Mouse (Mus musculus): ENCODE measurements at regions not wholly inside any gene's neighbourhood (a gene's known extent, or its start where the extent isn't known, plus 50 kb on each side); places are given as distances from the start of the nearest gene placed in this dataset.
A peak's percentile ranks its signal among the peaks of the same experiment; 100 is the strongest.

DNA sequence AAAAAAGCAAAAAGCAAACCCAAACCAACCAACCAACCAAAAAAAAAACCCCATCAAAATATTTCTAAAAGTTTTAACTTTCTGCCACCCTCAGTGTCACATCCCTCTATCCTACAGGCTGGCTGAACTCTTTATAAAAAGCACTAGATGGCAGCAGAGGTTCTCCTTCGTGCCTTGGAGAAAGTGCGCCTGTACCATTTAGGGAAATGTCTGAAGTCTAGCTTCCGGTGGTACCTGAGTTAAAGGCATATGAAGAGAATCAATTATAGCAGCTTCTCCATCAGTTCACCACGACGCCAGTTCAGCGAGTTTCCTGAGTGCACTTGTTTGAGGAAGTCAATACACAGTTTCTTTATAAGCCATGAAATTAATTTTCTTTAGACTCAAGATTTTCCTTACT lies 130.0 kb upstream of the Zc3h12c start:
- DNase-seq (ENCODE audit: low spot score) = no peak

DNA sequence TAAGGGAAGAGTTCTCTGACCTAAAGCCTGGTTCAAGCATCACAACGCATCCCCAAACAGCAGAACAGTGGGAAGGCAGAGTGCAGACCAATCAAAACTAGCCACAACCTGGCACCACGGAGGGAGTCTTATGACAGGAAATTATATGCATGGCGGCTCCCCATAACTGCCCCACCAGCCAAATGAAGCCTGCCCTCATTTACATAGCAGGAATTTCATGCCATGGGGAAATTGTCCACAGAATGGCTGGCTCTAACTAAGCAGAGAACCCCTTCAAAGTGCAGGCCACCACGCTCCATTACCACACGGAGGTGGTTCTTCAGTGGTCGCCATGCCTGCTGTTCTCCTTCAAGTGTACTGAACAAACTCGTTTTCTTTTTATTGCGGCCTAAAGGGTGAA lies 126.3 kb upstream of the Zc3h12c start:
- no peak for DNase-seq (ENCODE audit: low spot score)

DNA sequence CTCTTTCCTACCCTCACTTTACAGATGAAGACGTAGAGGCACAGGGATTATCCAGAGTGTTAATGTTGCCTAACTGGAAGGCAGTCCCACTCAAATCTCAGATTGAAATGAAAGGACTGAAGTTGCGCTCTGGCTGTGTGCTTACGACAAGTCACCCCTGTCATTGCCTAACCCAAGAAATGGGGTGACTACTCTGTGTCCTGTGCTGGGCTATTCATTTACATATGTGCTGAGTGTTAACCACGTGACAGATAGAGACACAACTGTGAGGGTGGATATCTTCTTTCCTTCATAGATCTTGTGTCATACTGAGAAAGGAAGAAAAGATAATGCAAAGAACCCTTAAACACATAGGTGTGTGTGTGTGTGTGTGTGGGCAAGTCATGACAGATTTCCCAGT lies 120.7 kb upstream of the Zc3h12c start:
- no peak for DNase-seq (ENCODE audit: low spot score)

DNA sequence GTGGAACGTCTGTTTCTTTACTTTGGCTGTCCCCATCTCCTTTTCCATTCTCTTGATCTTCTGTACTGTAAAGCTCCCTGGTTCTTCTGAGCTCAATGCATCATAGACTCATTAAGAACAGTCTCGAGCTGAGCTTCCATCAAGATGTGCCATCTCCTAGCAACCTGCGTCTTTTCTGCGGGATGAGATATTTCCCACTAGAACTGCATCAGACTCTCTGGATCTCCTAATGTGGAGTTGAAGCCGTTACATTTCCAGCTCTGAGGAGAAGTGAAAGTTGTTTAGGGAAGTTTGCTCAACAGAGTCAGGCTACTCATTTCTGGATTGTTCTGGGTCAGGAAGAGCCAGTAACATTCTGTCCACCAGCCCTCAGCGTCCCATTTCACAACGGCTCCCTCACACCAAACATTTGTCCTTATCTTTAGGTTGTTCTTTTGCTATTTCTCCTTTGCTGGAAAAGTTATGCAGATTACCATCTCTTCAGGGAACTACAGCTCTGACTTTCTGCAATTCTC lies 119.4 kb upstream of the Zc3h12c start:
- no peak for DNase-seq (ENCODE audit: low spot score)

DNA sequence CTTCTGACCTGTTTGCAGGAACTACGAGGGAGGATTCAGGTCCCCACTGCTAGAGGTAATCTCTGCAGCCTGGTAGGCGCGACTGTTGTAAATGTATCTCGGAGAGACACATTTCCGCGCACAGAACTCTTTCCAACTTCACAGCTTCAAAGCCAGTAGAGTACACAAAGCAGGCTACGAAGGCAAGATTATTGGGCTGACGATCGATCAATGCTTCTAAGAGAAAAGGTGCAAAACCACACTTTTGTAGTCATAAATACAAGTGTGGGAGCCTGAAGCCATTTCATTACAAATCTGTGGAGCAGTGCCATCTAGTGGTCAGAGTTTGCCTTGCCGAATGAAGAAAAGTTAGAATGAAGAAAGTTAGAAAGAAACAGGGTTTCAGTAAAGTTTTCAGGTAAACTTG lies 118.9 kb upstream of the Zc3h12c start:
- no peak for DNase-seq (ENCODE audit: low spot score)

DNA sequence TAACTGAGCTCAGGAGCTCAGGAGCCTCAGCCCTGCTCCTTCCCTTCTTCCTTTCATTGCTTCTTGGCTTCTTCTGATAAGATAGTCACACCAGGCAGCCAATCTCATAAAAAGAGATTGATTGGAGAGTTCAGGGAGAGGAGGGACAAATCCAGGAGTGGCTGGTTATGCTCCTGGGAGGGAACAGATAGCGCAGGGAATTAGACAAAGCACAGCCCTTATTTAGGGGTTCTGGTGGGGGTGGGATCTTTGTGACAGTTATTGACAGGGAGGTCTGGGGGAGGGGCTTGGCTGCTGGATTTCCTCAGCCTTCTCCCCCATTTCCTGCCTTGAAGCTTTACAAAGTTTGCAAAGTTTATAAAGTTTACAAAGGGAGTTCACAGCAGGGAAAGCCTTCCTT lies 117.7 kb upstream of the Zc3h12c start:
- no peak for DNase-seq (ENCODE audit: low spot score)

DNA sequence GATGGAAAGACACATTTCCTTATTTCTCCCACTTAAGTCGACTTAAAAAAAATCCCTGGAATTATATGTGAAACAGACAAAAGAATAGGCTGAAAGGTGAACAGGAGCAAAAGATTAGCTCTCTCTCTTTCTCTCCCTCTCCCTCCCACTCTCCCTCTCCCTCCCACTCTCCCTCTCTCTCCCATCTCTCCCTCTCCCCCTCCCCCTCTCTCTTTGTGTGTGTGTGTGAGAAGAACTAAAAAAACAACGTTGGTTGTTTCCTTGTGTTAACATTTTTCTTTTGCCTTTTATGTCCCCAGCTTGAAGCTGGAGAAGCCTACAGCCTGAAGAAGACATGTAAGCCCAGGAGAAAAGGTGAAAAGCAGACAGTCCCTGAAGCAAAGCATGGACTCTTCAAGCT lies 115.2 kb upstream of the Zc3h12c start:
- DNase-seq (ENCODE audit: low spot score) = no peak

DNA sequence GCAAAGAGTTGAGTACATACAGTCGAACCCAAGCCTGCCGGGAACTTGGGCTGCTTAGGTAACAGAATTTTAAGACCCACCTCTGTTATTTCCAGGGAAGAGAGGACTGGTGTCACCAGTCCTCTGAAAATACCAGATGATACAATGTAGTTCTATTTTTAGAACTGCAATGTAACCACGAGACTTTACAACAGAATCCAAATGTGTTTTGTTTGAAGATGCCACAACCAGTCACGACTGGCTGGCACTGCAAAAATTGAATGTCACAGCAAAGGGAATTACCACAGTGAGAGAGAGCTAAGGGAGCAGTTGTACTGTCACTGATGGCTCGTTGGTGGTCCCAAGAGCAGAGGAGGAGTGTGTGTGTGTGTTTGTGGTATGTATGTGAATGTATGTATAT lies 112.6 kb upstream of the Zc3h12c start:
- DNase-seq (ENCODE audit: low spot score) = no peak

DNA sequence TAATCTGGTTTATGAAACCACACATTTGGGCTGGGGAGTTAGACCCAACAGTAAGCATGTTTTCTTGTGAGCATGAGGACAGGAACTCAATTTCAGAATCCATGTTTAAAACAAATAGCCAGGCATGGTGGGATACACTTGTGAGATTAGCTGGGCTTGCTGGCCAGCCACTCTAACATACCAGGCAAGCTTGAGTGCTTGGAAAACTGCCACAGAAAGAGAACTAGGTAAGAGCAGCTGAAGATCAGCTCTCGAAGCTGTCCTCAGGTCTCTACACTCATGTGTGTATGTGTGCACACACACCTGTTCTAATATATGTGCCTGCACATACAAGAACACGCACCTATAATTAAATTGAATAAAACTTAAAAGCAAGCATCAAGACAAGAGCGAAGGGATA lies 112.2 kb upstream of the Zc3h12c start:
- no peak for DNase-seq (ENCODE audit: low spot score)

DNA sequence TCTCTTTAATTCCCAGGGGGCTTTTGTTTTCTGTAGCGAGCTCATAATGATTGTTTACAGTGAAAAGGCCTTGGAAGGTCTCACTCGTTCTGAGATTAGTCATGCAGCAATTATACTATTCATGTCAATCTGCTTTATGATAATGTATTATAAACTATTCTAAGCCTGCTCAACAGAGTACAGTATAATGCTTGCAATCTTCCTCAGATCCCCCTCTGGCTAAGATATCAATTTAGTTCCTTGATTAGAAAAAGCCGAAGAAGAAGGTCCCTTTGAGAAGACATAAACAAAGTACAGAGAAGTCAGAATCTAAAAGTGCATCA lies 110.3 kb upstream of the Zc3h12c start:
- no peak for DNase-seq (ENCODE audit: low spot score)

DNA sequence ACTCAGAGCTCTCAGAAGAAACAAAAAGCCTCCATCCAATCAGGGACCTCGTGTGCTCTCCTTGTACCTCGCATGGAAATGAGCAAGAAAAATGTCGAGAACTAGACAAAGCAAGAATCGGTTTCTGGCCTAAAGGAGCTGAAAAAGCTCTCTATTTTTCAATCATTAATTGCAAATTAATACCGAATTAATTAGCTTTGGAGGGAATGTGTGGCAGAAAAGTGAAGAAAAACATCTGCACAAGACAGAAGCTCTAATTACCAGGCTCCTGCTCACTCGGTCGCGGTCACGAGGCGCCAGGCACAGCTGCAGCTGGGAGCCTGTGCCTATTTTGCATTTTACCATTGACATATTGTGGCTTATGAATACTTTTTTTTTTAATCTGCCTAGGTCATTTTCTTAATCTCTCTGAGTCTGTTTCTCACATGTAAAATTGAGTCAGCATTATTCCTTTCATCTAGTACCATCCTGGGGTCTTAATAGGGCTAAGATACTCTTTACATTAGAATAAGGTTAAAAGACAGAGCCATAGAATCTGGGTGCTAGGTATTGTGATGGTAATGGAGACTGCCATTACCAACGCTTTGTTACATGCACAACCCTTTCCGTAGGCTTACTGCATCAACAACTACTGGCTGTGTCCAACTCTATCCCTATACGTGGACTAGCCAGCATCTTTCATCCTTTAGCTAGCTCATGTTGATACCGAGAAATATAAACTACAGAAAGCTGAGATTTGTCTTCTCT lies 109.8 kb upstream of the Zc3h12c start:
- no peak for DNase-seq (ENCODE audit: low spot score)

DNA sequence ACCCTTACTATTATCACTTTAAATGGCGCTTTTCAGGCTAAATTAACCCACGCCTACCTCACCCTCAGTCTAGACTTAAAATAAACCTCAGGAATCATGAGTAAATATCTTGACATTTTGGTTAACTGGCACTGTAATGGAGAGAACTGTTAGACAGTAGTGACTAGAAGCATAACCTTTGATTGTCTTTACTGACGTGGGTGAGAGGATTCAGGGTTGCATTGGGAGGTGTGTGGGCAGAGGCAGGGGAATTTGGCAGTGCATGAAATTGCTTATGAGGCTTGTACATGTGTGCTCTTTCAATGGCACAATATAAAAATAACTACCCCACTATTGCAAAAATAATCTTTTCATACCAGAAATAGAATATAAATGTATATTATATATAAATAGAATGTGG lies 105.6 kb upstream of the Zc3h12c start:
- no peak for DNase-seq (ENCODE audit: low spot score)

DNA sequence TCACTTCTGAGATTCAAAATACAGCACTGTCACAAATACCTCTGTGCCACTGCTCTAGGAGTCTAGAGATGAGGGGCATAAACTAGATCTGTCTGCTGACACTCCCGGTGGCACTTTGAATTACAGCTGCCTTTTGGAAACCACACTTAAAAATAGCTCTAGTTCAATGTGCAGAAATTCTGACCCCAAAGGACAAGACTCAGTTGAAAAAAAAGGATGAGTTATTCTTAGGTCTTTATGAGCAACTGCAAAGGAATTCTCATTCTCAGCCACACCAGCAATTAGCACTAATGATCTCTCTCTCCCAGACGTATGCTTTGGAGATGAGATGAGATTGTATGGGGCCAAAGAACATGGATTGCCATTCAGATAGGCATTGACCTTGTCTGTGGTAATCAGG lies 104.3 kb upstream of the Zc3h12c start:
- DNase-seq (ENCODE audit: low spot score) = no peak

DNA sequence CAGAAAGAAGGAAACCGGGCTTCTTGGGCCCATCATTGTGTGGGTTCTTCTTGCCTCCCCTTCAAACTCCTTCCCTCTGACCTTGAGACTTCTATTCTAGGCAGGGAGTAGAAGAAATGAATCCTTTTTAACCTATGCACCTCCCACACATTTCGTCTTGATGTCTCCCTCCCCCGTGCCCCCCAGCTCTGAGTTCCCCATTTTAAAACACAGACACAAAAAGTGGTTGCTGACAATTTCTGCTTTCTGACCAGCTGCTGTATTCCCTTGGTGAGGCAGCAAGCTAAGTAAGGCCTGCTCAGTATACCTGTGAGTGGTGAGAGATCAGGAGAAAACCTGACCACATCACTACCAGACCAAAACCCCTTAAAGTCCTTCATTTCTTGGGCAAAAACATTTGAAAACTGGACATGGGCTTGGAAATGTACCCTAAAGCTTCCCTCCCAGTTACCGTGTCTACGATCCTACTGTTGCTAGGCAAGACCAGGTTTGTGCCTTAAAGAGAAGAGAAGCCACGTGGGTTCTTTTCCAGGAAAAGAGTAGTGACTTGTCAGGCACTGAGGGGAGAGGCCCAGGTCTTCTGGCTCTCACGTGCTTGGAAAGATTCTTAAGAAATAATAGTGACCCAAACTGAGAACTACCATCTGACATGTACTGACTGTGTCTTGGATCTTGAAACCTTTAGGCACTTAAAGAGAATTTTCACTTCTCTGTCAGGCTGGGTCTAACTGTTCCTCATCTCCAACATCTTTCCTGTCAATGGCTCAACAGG lies 103.2 kb upstream of the Zc3h12c start:
- DNase-seq (ENCODE audit: low spot score) = no peak

DNA sequence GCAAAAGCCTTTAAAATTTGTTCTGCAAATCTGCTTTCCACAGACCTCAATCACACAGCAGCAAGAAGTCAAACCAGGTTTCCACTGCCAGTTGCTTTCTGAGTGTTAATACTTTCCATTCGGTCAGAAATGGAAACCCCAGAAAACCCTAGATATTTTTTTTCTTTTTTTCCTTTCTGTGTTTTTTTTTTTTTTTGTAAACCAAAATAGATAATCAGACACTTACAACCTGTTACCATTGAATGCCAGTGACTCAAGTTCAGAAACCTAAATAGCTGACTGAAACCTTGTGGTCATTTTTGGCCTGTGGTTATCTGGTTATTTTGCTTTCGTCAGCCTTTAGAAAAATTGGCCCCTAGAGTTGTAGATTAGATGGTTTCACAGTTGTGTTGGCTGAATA lies 93.2 kb upstream of the Zc3h12c start:
- no peak for DNase-seq (ENCODE audit: low spot score)

DNA sequence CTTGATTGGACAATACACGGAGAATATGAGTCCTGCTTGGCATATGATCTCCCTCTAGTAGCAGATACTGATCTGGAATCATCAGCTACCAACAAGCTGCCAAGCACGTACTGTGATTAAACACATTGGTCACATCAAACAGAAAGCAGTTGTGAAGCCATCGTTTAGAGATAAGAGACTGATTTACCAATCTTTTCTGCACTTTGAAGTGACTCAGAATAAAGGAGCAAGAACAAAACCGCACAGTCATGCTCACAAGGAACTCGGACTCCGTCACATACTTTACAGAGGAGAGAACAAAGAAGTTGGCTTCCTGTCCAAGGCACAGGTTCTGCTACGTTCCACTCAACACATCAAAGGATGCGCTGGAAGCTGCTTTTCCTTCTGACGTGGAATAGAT lies 91.1 kb upstream of the Zc3h12c start:
- no peak for DNase-seq (ENCODE audit: low spot score)

DNA sequence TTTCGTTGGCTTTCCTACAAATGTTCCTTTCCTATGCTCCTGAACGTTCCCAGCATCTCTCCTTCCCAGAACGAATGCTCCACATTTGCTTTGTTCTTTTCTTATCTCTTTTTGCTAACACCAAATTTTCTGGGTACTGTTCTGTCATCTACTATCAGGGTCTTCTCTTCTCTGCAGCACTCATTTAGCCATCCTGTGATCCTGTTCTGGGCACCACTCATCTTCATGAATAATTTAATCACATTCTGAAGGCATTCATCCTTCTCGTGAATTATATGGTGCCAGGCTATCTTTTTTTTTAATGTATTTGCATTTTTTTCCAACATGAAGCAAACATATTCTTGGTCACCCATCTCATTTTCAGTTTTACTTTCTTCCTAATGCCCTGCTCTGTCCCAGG lies 87.3 kb upstream of the Zc3h12c start:
- no peak for DNase-seq (ENCODE audit: low spot score)

DNA sequence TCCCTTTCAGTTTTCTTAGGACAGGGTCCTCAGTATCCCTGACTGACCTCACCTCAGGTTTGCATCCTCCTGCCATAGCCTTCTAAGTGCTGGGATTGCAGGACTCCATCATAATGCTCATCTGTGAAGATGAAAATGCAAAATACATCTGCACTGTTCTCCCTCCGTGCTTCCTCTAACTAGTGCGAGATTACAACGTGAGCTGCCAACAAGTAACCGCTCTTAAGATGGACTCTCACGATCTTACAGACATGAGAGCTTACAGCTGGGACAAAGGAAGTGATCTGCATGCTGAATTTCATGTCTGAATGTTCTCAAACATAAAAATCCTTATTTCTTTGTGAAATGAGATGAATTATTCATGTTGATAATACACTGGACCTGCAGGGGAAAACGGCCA lies 86.1 kb upstream of the Zc3h12c start:
- no peak for DNase-seq (ENCODE audit: low spot score)

DNA sequence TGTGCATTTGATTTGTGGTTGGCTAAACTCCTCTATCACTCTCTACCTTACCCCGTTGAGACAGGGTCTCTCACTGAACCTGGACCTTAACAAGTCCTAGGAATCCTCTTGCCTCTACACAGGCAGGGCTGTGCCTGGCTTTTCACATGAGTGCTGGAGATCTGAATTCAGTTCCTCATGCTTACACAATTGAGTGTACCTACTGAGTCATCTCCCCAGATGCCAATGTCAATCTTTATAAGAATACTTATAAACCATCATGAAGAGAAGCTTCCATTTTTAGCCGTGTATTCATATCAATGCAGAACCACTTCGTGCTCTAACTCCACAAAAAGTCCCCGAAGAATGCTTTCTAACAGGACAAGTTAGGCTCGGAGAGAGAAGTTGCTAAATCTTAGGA lies 83.1 kb upstream of the Zc3h12c start:
- no peak for DNase-seq (ENCODE audit: low spot score)

DNA sequence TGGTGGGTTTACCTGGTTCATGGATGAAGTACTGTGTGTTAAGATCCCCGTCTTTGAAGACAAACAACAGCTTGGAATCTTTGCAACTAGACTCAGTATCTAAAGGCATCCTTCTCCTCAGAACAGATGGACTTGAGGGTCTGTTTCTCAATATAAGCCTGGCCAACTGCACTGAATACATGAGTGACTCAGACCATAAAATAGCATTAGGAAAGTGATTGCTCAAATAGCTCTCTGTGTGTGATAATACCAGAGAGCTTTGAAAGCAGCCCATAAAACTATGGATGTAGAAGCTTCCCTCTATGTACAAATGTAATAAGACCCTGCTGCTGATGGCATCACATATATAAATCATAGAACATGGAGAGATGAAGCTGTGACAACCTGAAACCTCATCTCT lies 78.3 kb upstream of the Zc3h12c start:
- no peak for DNase-seq (ENCODE audit: low spot score)

DNA sequence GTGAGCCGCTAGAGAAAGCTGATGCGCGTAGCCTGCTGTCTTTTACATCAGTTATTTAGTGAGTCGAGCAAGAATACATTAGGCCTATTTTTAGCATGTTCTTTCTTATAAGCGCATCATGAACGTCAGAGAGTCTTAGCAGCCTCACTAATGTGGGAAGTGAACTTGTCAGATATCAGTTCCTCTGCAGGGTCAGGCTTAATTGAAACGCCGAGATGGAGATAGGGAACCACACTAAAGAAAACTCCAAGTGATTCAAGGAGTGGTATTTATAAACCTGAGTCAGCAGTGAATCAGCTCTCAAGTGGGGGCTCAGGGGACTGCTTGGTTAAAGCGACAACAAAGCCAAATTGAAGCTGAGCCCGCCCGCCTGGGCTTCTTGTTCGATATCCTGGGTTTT lies 75.7 kb upstream of the Zc3h12c start:
- peak; percentile 19 for DNase-seq (ENCODE audit: low spot score)

DNA sequence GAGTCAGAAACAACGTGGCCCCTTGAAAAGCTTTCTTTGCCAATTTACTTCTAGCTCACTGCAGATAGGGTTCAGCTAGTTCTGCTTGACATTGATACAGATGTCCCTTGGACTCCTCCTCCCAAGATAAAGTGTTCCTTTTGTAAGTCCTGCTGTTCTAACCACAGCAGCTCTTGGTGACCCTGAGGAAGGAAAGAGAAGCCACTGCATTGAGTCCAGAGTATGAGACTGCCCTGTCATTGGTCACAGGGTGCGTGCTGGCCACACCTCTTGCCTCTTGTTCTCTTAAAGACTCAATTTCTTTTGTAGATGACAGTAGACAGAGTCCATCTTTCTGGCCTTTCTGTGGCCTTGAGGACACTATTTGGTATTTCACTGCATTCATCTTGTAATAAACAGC lies 74.7 kb upstream of the Zc3h12c start:
- no peak for DNase-seq (ENCODE audit: low spot score)

DNA sequence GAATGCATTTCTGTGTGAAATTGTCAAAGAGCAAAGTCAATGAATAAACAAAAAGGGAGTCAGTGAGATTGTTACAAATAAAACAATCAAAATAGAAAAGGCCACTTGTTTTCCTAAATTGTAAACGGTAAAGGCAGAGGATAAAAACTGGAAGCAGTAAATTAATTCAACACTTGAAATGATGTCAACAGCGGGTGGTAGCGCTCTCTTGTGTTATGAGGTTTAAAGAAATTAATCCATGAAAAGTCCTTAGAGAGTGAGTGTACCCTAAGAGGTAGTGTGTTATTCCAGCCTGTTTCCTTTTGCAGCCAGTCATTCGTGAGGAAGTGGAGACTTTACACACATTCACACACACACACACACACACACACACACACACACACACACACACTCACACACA lies 73.2 kb upstream of the Zc3h12c start:
- DNase-seq (ENCODE audit: low spot score) = no peak

Measured in left cerebral cortex, adult 11 months (tissue).